Mouse (Mus musculus) spleen, postnatal 14 days (tissue): ENCODE results near the gene Shoc2.

Source experiments
- DNase-seq, 2 experiments: peaks; one replicate each; pipeline ENCODE4 v3.0.0; 2021 to 2022; ENCODE audit warnings: low spot score in 2 of 2

The Shoc2 gene

DNA sequence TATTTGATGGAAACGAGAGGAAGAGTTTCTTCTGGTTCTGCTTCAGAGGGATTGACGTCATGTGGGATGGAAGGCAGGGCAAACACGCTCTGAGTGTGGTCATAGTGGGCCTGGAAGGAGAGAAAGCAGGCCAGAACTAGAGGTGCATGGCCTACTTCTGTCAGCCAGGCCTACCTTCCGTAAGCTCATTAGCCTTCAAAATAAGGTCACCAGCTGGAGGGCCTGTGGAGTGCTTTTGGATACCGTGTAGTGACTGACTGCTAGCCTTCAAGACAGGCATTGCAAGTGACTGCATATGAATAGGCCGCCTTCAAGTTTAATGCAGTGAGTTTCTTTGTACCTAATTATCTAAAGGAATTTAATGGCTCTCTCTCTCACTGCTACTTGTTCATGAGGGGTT is 91.0 kb downstream of the Shoc2 start:
- DNase-seq = no peak

DNA sequence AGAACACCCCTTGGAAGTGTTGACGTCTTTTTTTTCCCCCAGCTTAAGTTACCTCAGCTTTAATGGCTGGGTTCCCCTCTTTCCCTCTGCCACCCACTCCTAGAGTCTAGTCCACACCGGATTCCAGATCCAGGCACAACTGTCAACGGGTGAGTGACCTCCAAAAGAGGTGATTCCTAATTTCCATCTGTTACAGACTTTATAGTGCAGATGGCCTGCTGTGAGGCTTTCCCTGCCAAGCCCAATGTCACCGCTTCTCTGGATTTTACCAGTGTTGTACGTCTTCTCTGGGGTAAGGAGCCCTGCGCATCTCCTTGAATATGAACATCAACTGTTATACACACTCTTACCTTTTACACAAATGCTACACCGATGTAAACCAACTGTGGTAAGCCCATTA is 95.3 kb downstream of the Shoc2 start:
- no peak for DNase-seq

DNA sequence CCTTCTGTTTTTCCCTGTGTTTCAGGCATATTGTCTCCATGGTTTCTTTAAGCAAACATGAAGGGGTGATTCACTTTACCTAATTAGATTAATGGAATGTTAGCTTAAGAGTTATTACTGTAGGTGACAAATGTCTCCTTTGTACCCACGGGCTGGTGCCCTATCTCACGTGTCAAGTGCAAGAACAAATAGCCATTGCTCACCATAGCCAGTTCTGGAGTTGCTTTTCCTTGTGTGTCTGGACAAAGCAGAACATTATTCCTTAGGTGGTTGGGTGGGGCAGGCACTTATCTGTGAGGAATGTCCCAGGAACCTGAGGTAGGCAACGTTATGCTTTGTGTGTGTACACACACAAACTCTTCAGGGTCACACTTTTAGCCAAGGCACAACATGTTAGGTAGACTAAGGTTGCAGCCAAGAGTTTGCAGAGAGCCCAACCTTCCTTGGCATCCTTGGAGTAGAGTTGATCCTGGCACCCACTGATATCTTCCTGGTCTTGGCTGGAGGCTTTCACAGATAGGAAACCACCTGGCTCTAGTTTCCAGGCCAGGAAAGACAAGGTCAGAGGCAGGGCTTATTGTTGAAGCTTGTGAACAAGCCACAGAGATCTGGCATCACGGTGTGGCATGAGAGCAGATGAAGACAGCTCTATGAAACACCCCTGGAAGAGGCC is 96.4 kb downstream of the Shoc2 start:
- DNase-seq = no peak

- no peak for DNase-seq
Measured at GRCm38 (mm10) chr19:54041029-54041367, 96.9 kb downstream of the Shoc2 start.

- DNase-seq = no peak
Measured at GRCm38 (mm10) chr19:54043851-54044250, 99.7 kb downstream of the Shoc2 start, which contains the start of gene Adra2a. Adra2a (plus strand) TSS chr19:54044151.

- no peak for DNase-seq
Measured at GRCm38 (mm10) chr19:54044507-54045371, 100.6 kb downstream of the Shoc2 start.

DNA sequence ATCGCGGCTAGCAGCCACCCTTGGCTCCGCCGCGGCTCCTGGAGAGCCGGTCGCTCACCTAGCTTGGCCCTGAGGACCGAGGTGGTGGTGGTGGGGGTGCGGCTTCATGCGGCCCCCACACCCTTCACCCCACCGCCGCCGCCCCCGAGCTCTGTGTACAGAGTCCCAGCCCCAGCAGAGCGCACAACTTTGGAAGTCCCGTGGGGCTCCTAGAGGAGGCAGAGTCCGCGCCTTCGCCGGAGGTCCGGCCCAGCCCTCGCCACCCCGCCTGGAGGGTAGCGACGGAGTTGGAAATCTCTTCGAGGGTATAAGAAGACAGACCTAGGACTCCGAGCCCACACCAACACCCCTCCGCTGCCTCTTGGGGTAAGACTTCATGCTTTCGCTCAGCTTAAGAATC is 101.3 kb downstream of the Shoc2 start:
- DNase-seq = no peak

DNA sequence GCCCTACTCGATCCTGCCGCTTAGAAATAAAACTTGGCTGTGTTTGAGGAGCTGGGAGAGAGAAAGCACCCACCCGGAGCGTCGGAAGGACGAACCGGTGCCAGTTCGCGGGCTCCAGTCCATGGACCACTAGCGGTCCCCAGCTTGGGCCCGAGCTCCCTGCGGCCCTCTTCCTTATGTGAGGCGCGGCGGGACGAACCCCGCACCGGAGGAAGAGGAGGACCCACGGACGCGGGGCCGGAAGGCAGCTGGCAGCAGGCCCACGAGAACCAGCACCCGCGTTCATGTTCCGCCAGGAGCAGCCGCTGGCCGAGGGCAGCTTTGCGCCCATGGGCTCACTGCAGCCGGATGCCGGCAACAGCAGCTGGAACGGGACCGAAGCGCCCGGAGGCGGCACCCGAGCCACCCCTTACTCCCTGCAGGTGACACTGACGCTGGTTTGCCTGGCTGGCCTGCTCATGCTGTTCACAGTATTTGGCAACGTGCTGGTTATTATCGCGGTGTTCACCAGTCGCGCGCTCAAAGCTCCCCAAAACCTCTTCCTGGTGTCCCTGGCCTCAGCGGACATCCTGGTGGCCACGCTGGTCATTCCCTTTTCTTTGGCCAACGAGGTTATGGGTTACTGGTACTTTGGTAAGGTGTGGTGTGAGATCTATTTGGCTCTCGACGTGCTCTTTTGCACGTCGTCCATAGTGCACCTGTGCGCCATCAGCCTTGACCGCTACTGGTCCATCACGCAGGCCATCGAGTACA is 102.0 kb downstream of the Shoc2 start:
- DNase-seq = no peak

GRCm38 (mm10) chr19:54046684-54047070 is 102.6 kb downstream of the Shoc2 start:
- no peak for DNase-seq

DNA sequence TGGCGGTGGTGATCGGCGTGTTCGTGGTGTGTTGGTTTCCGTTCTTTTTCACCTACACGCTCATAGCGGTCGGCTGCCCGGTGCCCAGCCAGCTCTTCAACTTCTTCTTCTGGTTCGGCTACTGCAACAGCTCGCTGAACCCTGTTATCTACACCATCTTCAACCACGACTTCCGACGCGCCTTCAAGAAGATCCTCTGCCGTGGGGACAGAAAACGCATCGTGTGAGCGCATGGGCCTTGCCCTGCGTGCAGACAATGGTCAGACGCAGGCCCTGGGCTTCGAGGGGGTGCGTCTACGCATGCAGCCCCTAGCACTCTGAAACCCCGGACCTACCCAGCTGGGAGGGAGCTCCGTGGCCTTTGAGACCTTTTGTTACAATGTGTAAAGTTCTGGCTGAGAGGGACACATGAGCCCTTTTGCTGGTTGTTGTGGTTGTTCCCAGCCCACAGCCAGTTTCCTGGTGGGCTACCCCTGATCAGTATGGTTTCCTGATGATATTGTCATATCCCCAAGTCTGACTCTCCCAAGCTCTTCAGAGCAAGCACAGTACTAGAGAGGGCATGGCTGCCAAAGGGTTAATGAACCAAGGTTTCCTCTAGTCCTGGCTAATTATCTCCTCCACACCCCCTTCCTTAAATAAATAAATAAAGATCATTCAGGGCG is 103.4 kb downstream of the Shoc2 start:
- DNase-seq = no peak

- DNase-seq = no peak
Measured at GRCm38 (mm10) chr19:54048161-54048885, 104.2 kb downstream of the Shoc2 start.

DNA sequence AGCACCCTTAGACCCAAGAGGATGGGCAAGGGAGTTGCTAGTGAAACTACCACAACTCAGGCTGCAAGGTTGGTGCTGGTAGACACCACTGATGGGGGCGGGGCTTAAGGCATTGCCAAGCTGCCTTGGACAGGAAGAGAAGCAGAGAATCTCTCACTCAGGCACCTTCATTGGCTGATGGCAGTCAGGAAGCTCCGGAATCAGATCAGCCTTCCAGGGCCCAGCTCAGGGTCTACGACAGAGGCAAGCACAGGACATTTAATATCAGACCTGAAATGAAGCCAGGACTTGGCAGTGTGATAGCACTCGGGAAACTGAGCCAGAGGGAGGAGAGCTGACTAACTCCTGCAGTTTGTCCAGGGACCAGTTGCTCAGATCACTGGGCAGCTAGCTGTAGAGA is 107.5 kb downstream of the Shoc2 start:
- DNase-seq = no peak

DNA sequence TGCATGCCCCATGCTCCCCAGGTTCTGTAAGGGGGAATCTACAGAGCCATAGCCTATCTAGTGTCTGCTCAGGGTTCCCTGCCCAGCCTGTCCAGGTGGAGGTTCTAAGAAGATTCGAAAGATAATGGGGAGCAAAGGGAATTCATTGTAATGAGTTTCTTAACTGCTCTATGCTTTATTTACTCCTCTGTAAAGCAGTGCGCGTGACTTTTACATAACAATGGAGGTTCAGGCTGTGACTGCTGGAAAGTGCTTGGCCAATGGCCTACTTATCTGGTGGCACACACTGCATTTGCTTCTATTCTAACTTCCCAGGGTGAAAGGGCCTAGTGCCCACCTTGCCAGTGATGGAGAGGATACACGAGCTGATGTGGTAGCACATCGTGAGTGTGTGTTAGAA is 111.7 kb downstream of the Shoc2 start:
- no peak for DNase-seq

- DNase-seq = no peak
Measured at GRCm38 (mm10) chr19:54068447-54068846, 124.3 kb downstream of the Shoc2 start.

GRCm38 (mm10) chr19:54070521-54070920 is 126.4 kb downstream of the Shoc2 start:
- DNase-seq = no peak

- no peak for DNase-seq
Measured at GRCm38 (mm10) chr19:54072233-54072800, 128.2 kb downstream of the Shoc2 start.

- DNase-seq = no peak
Measured at GRCm38 (mm10) chr19:54076362-54077349, 132.6 kb downstream of the Shoc2 start.

GRCm38 (mm10) chr19:54081303-54081702 is 137.2 kb downstream of the Shoc2 start:
- no peak for DNase-seq

GRCm38 (mm10) chr19:54081716-54082165 is 137.6 kb downstream of the Shoc2 start:
- no peak for DNase-seq
